Mouse (Mus musculus) CH12.LX (cell line): ENCODE results near the gene Ppp1r8. TPM values are rescaled to one million over a fixed set of nuclear protein-coding genes. Genes with fewer than 3 reads are reported as not detected.

Source experiments
- polyA plus RNA-seq: library from polyadenylated mRNA; unstranded; fragments of >175 nt; gene quantifications from 2 replicates; pipeline ENCODE4 v1.2.1, GENCODE M21; 2012; ENCODE audit warnings: low read depth; ENCODE audit not compliant: insufficient read length
- total RNA-seq, 2 experiments: library from RNA; depleted of rRNA; stranded (reverse); fragments of 300-350 nt in 1 of 2; fragments of >200 nt in 1 of 2; gene quantifications; 2 replicates each; pipeline ENCODE4 v1.2.3; 2012 to 2014

The Ppp1r8 gene
- total and polyA plus RNA-seq, 3 experiments, result 89.0 to 141 (median 107) TPM

Other genes with a start within 250 kb of the Ppp1r8 start
- gene Eya3, start 204.2 kb downstream of the Ppp1r8 start, total RNA-seq (2012; rRNA removed), result 24.4 and 28.6 TPM in 2 replicates
- 27.4 and 31.0 TPM in 2 replicates for gene Eya3, start 204.2 kb downstream of the Ppp1r8 start, total RNA-seq (2014; rRNA removed)
- 50.0 and 54.8 TPM in 2 replicates for gene Eya3, start 204.2 kb downstream of the Ppp1r8 start, polyA plus RNA-seq
- 6.2 and 8.6 TPM in 2 replicates for gene Xkr8, start 110.6 kb downstream of the Ppp1r8 start, total RNA-seq (2012; rRNA removed)
- gene Xkr8, start 110.6 kb downstream of the Ppp1r8 start, total RNA-seq (2014; rRNA removed), result 3.7 and 3.8 TPM in 2 replicates
- gene Xkr8, start 110.6 kb downstream of the Ppp1r8 start, polyA plus RNA-seq, result 4.9 and 5.5 TPM in 2 replicates
- gene Smpdl3b, start 85.9 kb downstream of the Ppp1r8 start, total RNA-seq (2012; rRNA removed), result 20.9 and 24.0 TPM in 2 replicates
- gene Smpdl3b, start 85.9 kb downstream of the Ppp1r8 start, total RNA-seq (2014; rRNA removed), result 3.6 and 4.6 TPM in 2 replicates
- 2.9 TPM in 2 replicates for gene Smpdl3b, start 85.9 kb downstream of the Ppp1r8 start, polyA plus RNA-seq
- gene Rpa2, start 74.8 kb downstream of the Ppp1r8 start, total RNA-seq (2012; rRNA removed), result 80.2 and 108 TPM in 2 replicates
- gene Rpa2, start 74.8 kb downstream of the Ppp1r8 start, total RNA-seq (2014; rRNA removed), result 142 and 157 TPM in 2 replicates
- 97.9 and 103 TPM in 2 replicates for gene Rpa2, start 74.8 kb downstream of the Ppp1r8 start, polyA plus RNA-seq
- 14.2 and 17.1 TPM in 2 replicates for gene Themis2, start 46.8 kb downstream of the Ppp1r8 start, total RNA-seq (2012; rRNA removed)
- 9.3 and 10.2 TPM in 2 replicates for gene Themis2, start 46.8 kb downstream of the Ppp1r8 start, total RNA-seq (2014; rRNA removed)
- gene Themis2, start 46.8 kb downstream of the Ppp1r8 start, polyA plus RNA-seq, result 30.7 and 35.7 TPM in 2 replicates
- gene Stx12, start 41.3 kb upstream of the Ppp1r8 start, total RNA-seq (2012; rRNA removed), result 12.4 and 14.5 TPM in 2 replicates
- gene Stx12, start 41.3 kb upstream of the Ppp1r8 start, total RNA-seq (2014; rRNA removed), result 16.8 and 17.3 TPM in 2 replicates
- 15.7 and 16.3 TPM in 2 replicates for gene Stx12, start 41.3 kb upstream of the Ppp1r8 start, polyA plus RNA-seq
- gene Fam76a, start 79.4 kb upstream of the Ppp1r8 start, total RNA-seq (2012; rRNA removed), result 10.0 and 10.8 TPM in 2 replicates
- 11.5 and 11.9 TPM in 2 replicates for gene Fam76a, start 79.4 kb upstream of the Ppp1r8 start, total RNA-seq (2014; rRNA removed)
- gene Fam76a, start 79.4 kb upstream of the Ppp1r8 start, polyA plus RNA-seq, result 8.3 and 10.3 TPM in 2 replicates
- 0.04 TPM in 2 replicates for gene Fgr, start 130.9 kb upstream of the Ppp1r8 start, total RNA-seq (2012; rRNA removed)
- gene Fgr, start 130.9 kb upstream of the Ppp1r8 start, total RNA-seq (2014; rRNA removed), result 0.13 and 0.23 TPM in 2 replicates
- gene Fgr, start 130.9 kb upstream of the Ppp1r8 start, polyA plus RNA-seq, result 0.24 and 0.70 TPM in 2 replicates
- gene Ahdc1, start 168.1 kb upstream of the Ppp1r8 start, total RNA-seq (2012; rRNA removed), result 7.8 and 8.4 TPM in 2 replicates
- gene Ahdc1, start 168.1 kb upstream of the Ppp1r8 start, total RNA-seq (2014; rRNA removed), result 1.0 and 1.6 TPM in 2 replicates
- gene Ahdc1, start 168.1 kb upstream of the Ppp1r8 start, polyA plus RNA-seq, result 16.1 and 19.9 TPM in 2 replicates